Mouse (Mus musculus) olfactory bulb, adult 2 months (tissue): ENCODE measurements around the gene Ndufa6.

Experiments
- CTCF ChIP-seq: fragments of 200-500 bp; IDR thresholded peaks from 2 replicates; pipeline ENCODE4 v1.5.1; 2012; ENCODE audit warnings: low read depth, mild to moderate bottlenecking, low read length, moderate library complexity; ENCODE audit not compliant: insufficient read depth
- POLR2A ChIP-seq: fragments of 200-500 bp; IDR thresholded peaks from 2 replicates; pipeline ENCODE4 v1.6.1; 2012; ENCODE audit warnings: mild to moderate bottlenecking, low read depth, low read length, moderate library complexity; ENCODE audit not compliant: insufficient read depth

DNA sequence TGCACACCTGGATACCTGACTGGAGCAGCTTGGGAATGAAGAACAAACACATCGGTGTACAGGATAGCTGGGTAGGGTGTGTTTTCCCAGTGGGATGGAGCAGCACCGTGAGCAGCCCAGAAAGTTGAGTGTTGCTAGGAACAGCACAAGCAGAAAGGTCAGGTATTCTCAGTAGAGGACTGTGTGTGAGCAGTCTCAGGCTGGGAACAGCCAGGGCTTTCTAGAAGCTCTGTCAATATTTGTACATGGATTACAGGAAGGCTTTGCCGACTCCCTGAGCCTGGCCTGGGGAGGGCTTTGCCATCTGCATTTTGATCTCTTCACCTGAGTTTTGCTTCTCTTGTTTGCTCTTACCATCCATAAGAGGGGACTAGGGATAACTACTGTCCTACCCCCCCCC is 47.0 kb downstream of the Ndufa6 start:
- TF ChIP-seq CTCF: no peak
- TF ChIP-seq POLR2A: no peak
